Mouse (Mus musculus) ES-E14 (cell line): ENCODE results near the gene Mfap3. TPM values are rescaled to one million over a fixed set of nuclear protein-coding genes. Genes with fewer than 3 reads are reported as not detected.

Experiments
- DNase-seq: peaks from one replicate; pipeline ENCODE4 v3.0.0-alpha.2; 2013; ENCODE audit warnings: low read depth, low spot score
- H3K27ac ChIP-seq: 2 replicates; pipeline ENCODE4 v1.5.1; 2012; ENCODE audit warnings: low read depth, mild to moderate bottlenecking, low read length, moderate library complexity, mixed read lengths; ENCODE audit not compliant: poor library complexity, insufficient read depth, severe bottlenecking
- H3K36me3 ChIP-seq: 2 replicates; pipeline ENCODE4 v1.6.1; 2012; ENCODE audit warnings: mild to moderate bottlenecking, low read length, moderate library complexity, mixed read lengths; ENCODE audit not compliant: control insufficient read depth, poor library complexity, insufficient read depth, severe bottlenecking
- H3K4me1 ChIP-seq, 2 experiments: fragments of 150-350 bp in 1 of 2; sonication (generic) in 1 of 2; 2 replicates each; pipeline ENCODE4 v1.6.1; 2012; ENCODE audit warnings: low read length in 2 of 2, mild to moderate bottlenecking in 1 of 2, mixed read lengths in 1 of 2; ENCODE audit not compliant: control insufficient read depth in 2 of 2, insufficient read depth in 2 of 2, poor library complexity in 1 of 2
- H3K4me3 ChIP-seq, 2 experiments: fragments of 150-350 bp in 1 of 2; sonication (generic) in 1 of 2; 2 replicates each; pipeline ENCODE4 v1.5.1; 2012; ENCODE audit warnings: low read length in 2 of 2, low read depth in 1 of 2, mild to moderate bottlenecking in 1 of 2, mixed read lengths in 1 of 2; ENCODE audit not compliant: insufficient read depth in 1 of 2, poor library complexity in 1 of 2, severe bottlenecking in 1 of 2
- H3K9ac ChIP-seq: 2 replicates; pipeline ENCODE4 v1.6.1; 2012; ENCODE audit warnings: low read depth, mild to moderate bottlenecking, low read length, mixed read lengths; ENCODE audit not compliant: poor library complexity, insufficient read depth, severe bottlenecking
- H3K9me3 ChIP-seq: fragments of 150-350 bp; sonication (generic); 2 replicates; pipeline ENCODE4 v1.6.1; 2012; ENCODE audit warnings: low read depth, mild to moderate bottlenecking, low read length; ENCODE audit not compliant: control insufficient read depth, insufficient read depth
- CHD2 ChIP-seq: IDR thresholded peaks from 2 replicates; pipeline ENCODE4 v1.6.1; 2014; ENCODE audit warnings: mild to moderate bottlenecking, low read depth, low read length, inconsistent platforms
- HCFC1 ChIP-seq: IDR thresholded peaks from 2 replicates; pipeline ENCODE4 v1.6.1; 2012; ENCODE audit warnings: low read length, inconsistent platforms, borderline replicate concordance; ENCODE audit not compliant: insufficient read depth
- MAFK ChIP-seq: IDR thresholded peaks from 2 replicates; pipeline ENCODE4 v1.6.1; 2014; ENCODE audit warnings: mild to moderate bottlenecking, low read depth, low read length, inconsistent platforms; ENCODE audit not compliant: insufficient read depth
- ZC3H11A ChIP-seq: IDR thresholded peaks from 2 replicates; pipeline ENCODE4 v1.6.1; 2012; ENCODE audit warnings: low read depth, mild to moderate bottlenecking, inconsistent platforms, low read length, borderline replicate concordance
- ZNF384 ChIP-seq: IDR thresholded peaks from 2 replicates; pipeline ENCODE4 v1.6.1; 2012; ENCODE audit warnings: low read depth, low read length, inconsistent platforms
- in situ Hi-C, 2 experiments: fragments of 600-800 bp; cut with MboI; formaldehyde crosslinking; loops; one replicate each; pipeline ENCODE4 v1.15.1; 2025; ENCODE audit warnings: low sequenced_read_pairs in 2 of 2, inconsistent platforms in 1 of 2; ENCODE audit not compliant: unreplicated experiment in 2 of 2
- total RNA-seq: library from RNA; depleted of rRNA; stranded (reverse); fragments of 300-350 nt; gene quantifications from 2 replicates; pipeline ENCODE4 v1.2.3, GENCODE M21; 2012

The Mfap3 gene
- total RNA-seq, 1 experiment, result 36.2 TPM

GRCm38 (mm10) chr11:57515218-57515617 is 3.2 kb upstream of the Mfap3 start:
- TF ChIP-seq MAFK (no peak), ZNF384 (no peak), CHD2 (no peak), HCFC1 (no peak), ZC3H11A (no peak)
- H3K27ac ChIP-seq, result no peak overlapping the region

GRCm38 (mm10) chr11:57516946-57517441 is 1.5 kb upstream of the Mfap3 start:
- no peak overlapping the region for H3K9ac ChIP-seq
- TF ChIP-seq MAFK, result no peak
- TF ChIP-seq ZNF384, result no peak
- TF ChIP-seq CHD2, result no peak
- TF ChIP-seq HCFC1, result no peak
- TF ChIP-seq ZC3H11A, result no peak
- H3K36me3 ChIP-seq, result peaks cover 5% of the 10 kb centered on the region
- H3K4me3 ChIP-seq, result 0 out of 4 replicates have a peak overlapping the region, but pooled peaks of 1 of the 2 experiments have one; percentile 93
- in situ Hi-C loops, result no loop called here
- no peaks in the 10 kb centered on the region for H3K9me3 ChIP-seq
- no peak for DNase-seq
- H3K27ac ChIP-seq, result no peak overlapping the region
- H3K4me1 ChIP-seq, result no peaks in the 10 kb centered on the region

More at GRCm38 (mm10) chr11:57515218-57515617, 3.2 kb upstream of the Mfap3 start:
- Histone ChIP-seq H3K4me1 (no peaks in the 10 kb centered on the region), H3K36me3 (peaks cover 7% of the 10 kb centered on the region), H3K9ac (no peak overlapping the region), H3K9me3 (no peaks in the 10 kb centered on the region), H3K4me3 (no peak overlapping the region)
- DNase-seq, result no peak
- in situ Hi-C loops, result no loop called here

- DNase-seq, result no peak
- no peak for TF ChIP-seq CHD2
- TF ChIP-seq HCFC1, result no peak
- no peak for TF ChIP-seq ZC3H11A
- TF ChIP-seq MAFK, result no peak
- no peak for TF ChIP-seq ZNF384
- no peaks in the 10 kb centered on the region for H3K4me1 ChIP-seq
- peak overlapping the region; percentile 81 for H3K9ac ChIP-seq
- no peaks in the 10 kb centered on the region for H3K9me3 ChIP-seq
- in situ Hi-C loops, result no loop called here
- no peak overlapping the region for H3K27ac ChIP-seq
- peak overlapping the region; percentile 89 to 93 for H3K4me3 ChIP-seq
- H3K36me3 ChIP-seq, result no peaks in the 10 kb centered on the region; the same call in 1 of the 2 replicates
Measured at GRCm38 (mm10) chr11:57518751-57519148, 286 bp downstream of the Mfap3 start.

- no peak overlapping the region for H3K27ac ChIP-seq
- no peaks in the 10 kb centered on the region; the same call in 1 of the 2 replicates for H3K36me3 ChIP-seq
- no peaks in the 10 kb centered on the region for H3K9me3 ChIP-seq
- no peak for DNase-seq
- in situ Hi-C loops, result no loop called here
- peak overlapping the region; percentile 81; the same call in 1 of the 2 replicates for H3K9ac ChIP-seq
- no peaks in the 10 kb centered on the region for H3K4me1 ChIP-seq
- TF ChIP-seq CHD2, result no peak
- no peak for TF ChIP-seq MAFK
- 0 out of 2 replicates have a peak, but pooled peaks have one; percentile 30 for TF ChIP-seq ZNF384
- TF ChIP-seq HCFC1, result no peak
- no peak for TF ChIP-seq ZC3H11A
- peak overlapping the region; percentile 89 to 93 for H3K4me3 ChIP-seq
Measured at GRCm38 (mm10) chr11:57519304-57519703, 840 bp downstream of the Mfap3 start.

DNA sequence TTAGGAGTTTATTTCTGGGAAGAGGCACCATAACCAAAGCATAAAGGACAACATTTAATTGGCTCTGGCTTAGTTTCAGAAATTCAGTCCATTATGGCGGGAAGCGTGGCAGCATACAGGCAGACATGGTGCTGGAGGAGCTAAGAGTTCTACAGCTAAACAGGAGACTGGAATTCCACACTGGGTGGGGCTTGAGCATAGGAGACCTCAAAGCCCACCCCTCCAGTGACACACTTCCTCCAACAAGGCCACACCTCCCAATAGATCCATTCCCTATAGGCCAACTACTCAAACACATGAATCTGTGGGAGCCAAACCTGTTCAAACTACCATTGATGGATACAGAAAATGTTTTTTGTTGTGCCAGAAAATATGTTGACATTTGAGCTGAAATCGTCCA is 2.7 kb downstream of the Mfap3 start:
- Histone ChIP-seq H3K36me3 (peaks cover 2% of the 10 kb centered on the region; the same call in 1 of the 2 replicates), H3K9ac (no peak overlapping the region), H3K27ac (no peak overlapping the region), H3K4me1 (no peaks in the 10 kb centered on the region), H3K9me3 (no peaks in the 10 kb centered on the region), H3K4me3 (no peak overlapping the region)
- in situ Hi-C loops, result no loop called here
- no peak for DNase-seq
- TF ChIP-seq HCFC1 (no peak), ZC3H11A (no peak), MAFK (no peak), ZNF384 (no peak), CHD2 (no peak)
